In the genomic region with DNA sequence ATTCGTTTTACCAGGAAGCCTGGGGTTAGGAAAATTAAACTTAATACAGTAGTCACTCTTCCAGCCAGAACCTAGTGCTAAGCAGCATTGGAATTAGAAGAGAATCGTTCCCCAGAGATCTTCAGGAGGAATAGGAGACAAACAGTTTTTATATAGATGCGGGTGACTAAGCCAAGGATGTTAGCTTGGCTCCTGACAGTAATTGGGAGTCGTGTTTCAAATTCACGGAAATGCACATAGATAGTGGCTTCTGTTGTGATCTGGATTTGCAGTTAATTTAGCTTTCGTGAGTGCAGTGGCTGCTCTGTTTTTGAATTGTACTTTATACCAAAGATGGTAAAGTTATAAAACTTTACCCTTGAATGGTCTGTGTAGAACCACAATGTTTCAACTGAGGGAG, we compare ENCODE assay signal across 19 mouse cellular contexts.
DNase-seq lines count a peak whose midpoint lies in the region; ATAC-seq lines count a peak whose summit lies in the region.
"Had no signal": no experiment of that assay in that cellular context is flagged by ENCODE, and none has a peak within 500 bp of the region (broad histone marks: within the 10 kb centered on the region; RNA-seq: fewer than 3 reads in every experiment).

No protein-coding gene starts in this region.

- H3K9ac ChIP-seq in heart, embryonic 11.5 days (ENCODE audit: low read depth, low read length): no peak overlapping the region
- H3K9ac ChIP-seq in heart, embryonic 12.5 days: no peak overlapping the region
- H3K9ac ChIP-seq: embryonic facial prominence, embryonic 12.5 days; forebrain, embryonic 15.5 days; heart, embryonic 15.5 days; hindbrain, embryonic 13.5 days had no signal

- peak overlapping the region; percentile 16; the same call in 1 of the 2 replicates for H3K27ac ChIP-seq in heart, embryonic 11.5 days (ENCODE audit: low read depth, low read length)
- no peak overlapping the region for H3K27ac ChIP-seq in heart, embryonic 12.5 days (ENCODE audit: poor library complexity, severe bottlenecking)
- 0 out of 2 replicates have a peak overlapping the region, but pooled peaks have one; percentile 32 for H3K27ac ChIP-seq in brown adipose tissue, adult 24 weeks (replicated peaks; ENCODE audit: low read depth, low read length)
- H3K27ac ChIP-seq: embryonic facial prominence, embryonic 12.5 days; forebrain, embryonic 15.5 days; hindbrain, embryonic 13.5 days; hindbrain, postnatal 0 days had no signal

- no peak overlapping the region for H3K4me2 ChIP-seq in heart, embryonic 11.5 days
- H3K4me2 ChIP-seq in heart, embryonic 12.5 days: no peak overlapping the region
- H3K4me2 ChIP-seq: embryonic facial prominence, embryonic 12.5 days; forebrain, embryonic 15.5 days; heart, embryonic 15.5 days; hindbrain, embryonic 13.5 days had no signal

- 63% methylated on average over 6 of the region's 6 CpGs for WGBS in heart, embryonic 11.5 days (ENCODE audit: insufficient replicate concordance)
- 69% methylated on average over 6 of the region's 6 CpGs for WGBS in heart, embryonic 12.5 days

- no peaks in the 10 kb centered on the region for H3K36me3 ChIP-seq in heart, embryonic 11.5 days (ENCODE audit: control insufficient read depth, insufficient read depth, low read length)
- H3K36me3 ChIP-seq in heart, embryonic 12.5 days: no peaks in the 10 kb centered on the region
- H3K36me3 ChIP-seq: embryonic facial prominence, embryonic 12.5 days; forebrain, embryonic 15.5 days; heart, embryonic 15.5 days; hindbrain, embryonic 13.5 days had no signal

- no peaks in the 10 kb centered on the region for H3K27me3 ChIP-seq in heart, embryonic 11.5 days (ENCODE audit: control insufficient read depth, insufficient read depth, low read length)
- H3K27me3 ChIP-seq in heart, embryonic 12.5 days (replicated peaks): no peaks in the 10 kb centered on the region
- H3K27me3 ChIP-seq: embryonic facial prominence, embryonic 12.5 days; forebrain, embryonic 15.5 days; heart, embryonic 15.5 days; hindbrain, embryonic 13.5 days had no signal

- no peaks in the 10 kb centered on the region for H3K9me3 ChIP-seq in heart, embryonic 11.5 days (replicated peaks; ENCODE audit: control insufficient read depth, low read length)
- H3K9me3 ChIP-seq in heart, embryonic 12.5 days (replicated peaks): no peaks in the 10 kb centered on the region
- H3K9me3 ChIP-seq: embryonic facial prominence, embryonic 12.5 days; forebrain, embryonic 15.5 days; heart, embryonic 15.5 days; hindbrain, embryonic 13.5 days had no signal

- H3K4me1 ChIP-seq in heart, embryonic 11.5 days (ENCODE audit: control insufficient read depth, insufficient read depth, low read length): peaks cover 21% of the 10 kb centered on the region; the same call in 1 of the 2 replicates
- peaks cover 42% of the 10 kb centered on the region for H3K4me1 ChIP-seq in heart, embryonic 12.5 days (replicated peaks)
- peaks cover 35% of the 10 kb centered on the region for H3K4me1 ChIP-seq in brown adipose tissue, adult 24 weeks (ENCODE audit: control insufficient read depth, insufficient read depth, insufficient read length, low read length)
- H3K4me1 ChIP-seq: forebrain, embryonic 15.5 days; hindbrain, embryonic 13.5 days had no signal

- ATAC-seq in heart, embryonic 11.5 days (replicated peaks; ENCODE audit: insufficient number of reproducible peaks, low FRiP score, low TSS enrichment): no peak
- no peak for ATAC-seq in heart, embryonic 12.5 days (ENCODE audit: insufficient number of reproducible peaks, low FRiP score)
- ATAC-seq: forebrain, embryonic 15.5 days; hindbrain, postnatal 0 days had no signal

- DNase-seq in heart, adult 11 months: peak; percentile 81
- no peak for DNase-seq in heart, postnatal 36 days
- peak; percentile 12 for DNase-seq in 3T3-L1 (ENCODE audit: low read depth, low spot score)
- DNase-seq in testis, postnatal 14 days (ENCODE audit: low spot score): no peak
- DNase-seq: adrenal gland, adult 2 months; adrenal gland, postnatal 25 days; cerebellum, adult 11 months; cerebellum, adult 8-10 months; cerebellum, postnatal 14 days; gastrocnemius, postnatal 25 days; kidney, adult 11 months had no signal

- H3K4me3 ChIP-seq in heart, embryonic 11.5 days (ENCODE audit: low read depth, low read length): no peak overlapping the region
- no peak overlapping the region for H3K4me3 ChIP-seq in heart, embryonic 12.5 days
- H3K4me3 ChIP-seq in brown adipose tissue, adult 24 weeks (ENCODE audit: insufficient read depth, low read depth, low read length): no peak overlapping the region
- H3K4me3 ChIP-seq: embryonic facial prominence, embryonic 12.5 days; forebrain, embryonic 15.5 days; heart, embryonic 15.5 days; hindbrain, embryonic 13.5 days had no signal

- intact Hi-C loops in heart, postnatal 36 days (cut with DNase I): loop anchor here (2.0 to 5.0 kb wide), 2 partner anchors 20 to 68 kb away; no protein-coding TSS in a partner anchor

Comparison
In these comparisons a context has a peak if more than half of its experiments do, and no peak if none do; other contexts are left out.
1. DNase-seq: peak in heart, adult 11 months (single experiment) and 3T3-L1 (single experiment); none in heart, postnatal 36 days (0 of 2) and testis, postnatal 14 days (single experiment).